Mouse (Mus musculus) E14TG2a.4 (cell line): ENCODE results near the gene Zfp106.

Source experiments
- CTCF ChIP-seq: conservative IDR thresholded peaks from 2 replicates; pipeline ENCODE4 v1.5.1; 2014; ENCODE audit warnings: low read length
- NANOG ChIP-seq: IDR thresholded peaks from 2 replicates; pipeline ENCODE4 v1.6.1; 2014; ENCODE audit warnings: borderline replicate concordance, low read length, mixed read lengths
- POU5F1 ChIP-seq: IDR thresholded peaks from 2 replicates; pipeline ENCODE4 v1.6.1; 2014; ENCODE audit warnings: low read length, borderline replicate concordance

DNA sequence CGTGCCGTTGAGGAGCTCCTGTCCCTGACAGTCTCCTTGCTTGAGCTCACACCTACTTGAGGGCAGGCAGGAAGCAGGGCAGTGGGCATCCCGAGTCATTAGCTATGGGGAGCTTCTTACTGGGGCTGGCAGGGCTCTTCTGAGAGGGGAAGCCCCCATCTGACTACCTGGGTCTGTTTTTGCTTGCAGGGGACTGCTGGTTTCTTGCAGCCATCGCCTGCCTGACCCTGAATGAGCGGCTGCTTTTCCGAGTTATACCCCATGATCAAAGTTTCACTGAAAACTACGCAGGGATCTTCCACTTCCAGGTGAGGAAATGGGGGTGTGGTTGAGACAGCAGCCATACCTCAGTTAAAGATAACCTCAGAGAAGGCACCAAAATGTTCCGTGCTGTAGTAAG, 81.7 kb downstream of the Zfp106 start:
- TF ChIP-seq CTCF, result no peak
- TF ChIP-seq NANOG, result no peak
- TF ChIP-seq POU5F1, result no peak
